Mouse (Mus musculus) liver, embryonic 15.5 days (tissue): ENCODE data around the gene Pknox2. TPM values are rescaled to one million over a fixed set of nuclear protein-coding genes. Genes with fewer than 3 reads are reported as not detected.

Experiments used
- ATAC-seq: fragments of 200-750 bp; cut with Nextera tagmentation; 2 replicates; pipeline ENCODE4 v1.8.0; 2017; ENCODE audit warnings: moderate number of reproducible peaks, mild to moderate bottlenecking, moderate library complexity; ENCODE audit not compliant: insufficient read depth
- H3K27ac ChIP-seq: fragments of 300-500 bp; sonication (generic); replicated peaks from 2 replicates; pipeline ENCODE4 v1.5.1; 2015; ENCODE audit warnings: mild to moderate bottlenecking, inconsistent platforms
- H3K27me3 ChIP-seq: fragments of 300-500 bp; sonication (generic); 2 replicates; pipeline ENCODE4 v1.6.1; 2015; ENCODE audit warnings: mild to moderate bottlenecking, inconsistent platforms
- H3K36me3 ChIP-seq: fragments of 300-500 bp; sonication (generic); replicated peaks from 2 replicates; pipeline ENCODE4 v1.6.1; 2015; ENCODE audit warnings: moderate library complexity, mild to moderate bottlenecking, inconsistent platforms
- H3K4me1 ChIP-seq: fragments of 300-500 bp; sonication (generic); replicated peaks from 2 replicates; pipeline ENCODE4 v1.6.1; 2015; ENCODE audit warnings: inconsistent platforms
- H3K4me2 ChIP-seq: fragments of 300-500 bp; sonication (generic); 2 replicates; pipeline ENCODE4 v1.6.1; 2015; ENCODE audit warnings: moderate library complexity, mild to moderate bottlenecking, inconsistent platforms
- H3K4me3 ChIP-seq: fragments of 300-500 bp; sonication (generic); replicated peaks from 2 replicates; pipeline ENCODE4 v1.5.1; 2015; ENCODE audit warnings: mild to moderate bottlenecking, inconsistent platforms
- H3K9ac ChIP-seq: fragments of 300-500 bp; sonication (generic); 2 replicates; pipeline ENCODE4 v1.6.1; 2015; ENCODE audit warnings: moderate library complexity, mild to moderate bottlenecking, inconsistent platforms
- H3K9me3 ChIP-seq: fragments of 300-500 bp; sonication (generic); replicated peaks from 2 replicates; pipeline ENCODE4 v1.6.1; 2016; ENCODE audit warnings: inconsistent platforms
- WGBS: fragments of 180-500 bp; shearing (Covaris S2); methylation state at CpG from one replicate; pipeline ENCODE4 v1.1.7; 2015; ENCODE audit warnings: mixed read lengths; ENCODE audit not compliant: insufficient replicate concordance; 5-methylcytosine and 5-hydroxymethylcytosine counted together
- polyA plus RNA-seq: library from polyadenylated mRNA; unstranded; fragments of >200 nt; fragmentation: Nextera tagmentation; extraction: Ambion mirVana; gene quantifications from 2 replicates; pipeline ENCODE4 v1.2.1, GENCODE M21; 2015

Gene Pknox2
- polyA plus RNA-seq, 1 experiment from 2014 or later: 0.44 TPM

- ATAC-seq: no peak
- no peak overlapping the region for H3K4me3 ChIP-seq
- H3K27me3 ChIP-seq: no peaks in the 10 kb centered on the region
- WGBS: 59% methylated on average over 2 of the region's 2 CpGs
- no peaks in the 10 kb centered on the region for H3K4me1 ChIP-seq
- H3K9me3 ChIP-seq: no peaks in the 10 kb centered on the region
- no peaks in the 10 kb centered on the region for H3K36me3 ChIP-seq
- H3K27ac ChIP-seq: no peak overlapping the region
- no peak overlapping the region for H3K4me2 ChIP-seq
- no peak overlapping the region for H3K9ac ChIP-seq
Measured at GRCm38 (mm10) chr9:36848661-36849060, 298.5 kb downstream of the Pknox2 start.

- no peaks in the 10 kb centered on the region for H3K27me3 ChIP-seq
- H3K4me2 ChIP-seq: no peak overlapping the region
- H3K9ac ChIP-seq: no peak overlapping the region
- no peak overlapping the region for H3K4me3 ChIP-seq
- H3K9me3 ChIP-seq: no peaks in the 10 kb centered on the region
- H3K27ac ChIP-seq: no peak overlapping the region
- no peaks in the 10 kb centered on the region for H3K36me3 ChIP-seq
- no peaks in the 10 kb centered on the region for H3K4me1 ChIP-seq
- ATAC-seq: no peak
- WGBS: 35% methylated on average over 4 of the region's 4 CpGs
Measured at GRCm38 (mm10) chr9:36846346-36846745, 300.9 kb downstream of the Pknox2 start.

Other genes with a start within 250 kb of the Pknox2 start
- gene Tmem218, start 60.8 kb upstream of the Pknox2 start, polyA plus RNA-seq: 3.5 and 3.6 TPM in 2 replicates
- gene Slc37a2, start 108.3 kb upstream of the Pknox2 start, polyA plus RNA-seq: 1.6 and 1.8 TPM in 2 replicates
- 3.4 and 4.3 TPM in 2 replicates for gene Ccdc15, start 201.0 kb upstream of the Pknox2 start, polyA plus RNA-seq
- gene Hepacam, start 219.9 kb upstream of the Pknox2 start, polyA plus RNA-seq: not detected in 2 replicates